Mouse (Mus musculus) stomach, postnatal 0 days (tissue): ENCODE measurements at regions not wholly inside any gene's neighbourhood (a gene's known extent, or its start where the extent isn't known, plus 50 kb on each side); places are given as distances from the start of the nearest gene placed in this dataset.

Experiments used
- CTCF ChIP-seq: IDR thresholded peaks from 2 replicates; pipeline ENCODE4 v1.5.1; 2016; ENCODE audit warnings: antibody characterized with exemption, low read depth, mild to moderate bottlenecking, moderate library complexity
- EP300 ChIP-seq: optimal IDR thresholded peaks from 2 replicates; pipeline ENCODE3; 2016; ENCODE audit warnings: antibody characterized with exemption

GRCm38 (mm10) chr3:130827934-130828333 lies 97.7 kb upstream of the Rpl34 start:
- TF ChIP-seq CTCF (no peak), EP300 (no peak)
